Mouse (Mus musculus): ENCODE data around the gene Adssl1. TPM values are rescaled to one million over a fixed set of nuclear protein-coding genes. Genes with fewer than 3 reads are reported as not detected.

Adssl1 gene
- 19.4 and 26.4 TPM in 2 replicates for polyA plus RNA-seq (2015; fragmentation: Nextera tagmentation; extraction: Ambion mirVana)

GRCm38 (mm10) chr12:112619686-112620353, at the start of gene Adssl1:
Adssl1 (plus strand) TSS chr12:112620045.

GRCm38 (mm10) chr12:112588426-112589256, 31.2 kb upstream of the Adssl1 start, which contains the start of gene Inf2:
Inf2 (plus strand) TSS chr12:112588784.

GRCm38 (mm10) chr12:112644180-112644854, 24.5 kb downstream of the Adssl1 start, which contains the start of gene Siva1:
Siva1 (plus strand) TSS chr12:112644679.

GRCm38 (mm10) chr12:112674132-112675011, 54.5 kb downstream of the Adssl1 start, which contains the start of gene Akt1:
Akt1 (minus strand) TSS chr12:112674884.

GRCm38 (mm10) chr12:112678555-112679026, 58.7 kb downstream of the Adssl1 start, which contains the start of gene Zbtb42:
Zbtb42 (plus strand) TSS chr12:112678828.

Small RNA genes lying within 50 kb of the gene (microRNA-seq; reads per million reads assigned to microRNA genes)
- not detected for gene Mir6939

Other genes starting within 250 kb of the Adssl1 start
- gene A530016L24Rik, start 130.6 kb upstream of the Adssl1 start, polyA plus RNA-seq (2015; fragmentation: Nextera tagmentation; extraction: Ambion mirVana) = not detected in 2 replicates
- gene Tmem179, start 103.3 kb upstream of the Adssl1 start, polyA plus RNA-seq (2015; fragmentation: Nextera tagmentation; extraction: Ambion mirVana) = 0.05 and 0.08 TPM in 2 replicates
- gene Inf2, start 31.3 kb upstream of the Adssl1 start, polyA plus RNA-seq (2015; fragmentation: Nextera tagmentation; extraction: Ambion mirVana) = 6.8 and 7.1 TPM in 2 replicates
- 136 and 146 TPM in 2 replicates for gene Siva1, start 24.6 kb downstream of the Adssl1 start, polyA plus RNA-seq (2015; fragmentation: Nextera tagmentation; extraction: Ambion mirVana)
- 53.1 and 68.4 TPM in 2 replicates for gene Akt1, start 54.8 kb downstream of the Adssl1 start, polyA plus RNA-seq (2015; fragmentation: Nextera tagmentation; extraction: Ambion mirVana)
- gene Zbtb42, start 58.8 kb downstream of the Adssl1 start, polyA plus RNA-seq (2015; fragmentation: Nextera tagmentation; extraction: Ambion mirVana) = 12.7 and 13.9 TPM in 2 replicates
- 12.3 and 13.7 TPM in 2 replicates for gene Cep170b, start 100.4 kb downstream of the Adssl1 start, polyA plus RNA-seq (2015; fragmentation: Nextera tagmentation; extraction: Ambion mirVana)
- gene Pld4, start 140.6 kb downstream of the Adssl1 start, polyA plus RNA-seq (2015; fragmentation: Nextera tagmentation; extraction: Ambion mirVana) = 9.9 and 10.0 TPM in 2 replicates
- gene Ahnak2, start 182.6 kb downstream of the Adssl1 start, polyA plus RNA-seq (2015; fragmentation: Nextera tagmentation; extraction: Ambion mirVana) = 21.2 and 22.1 TPM in 2 replicates
- gene Clba1, start 188.9 kb downstream of the Adssl1 start, polyA plus RNA-seq (2015; fragmentation: Nextera tagmentation; extraction: Ambion mirVana) = 5.8 TPM in 2 replicates
- 29.8 and 35.8 TPM in 2 replicates for gene Cdca4, start 209.4 kb downstream of the Adssl1 start, polyA plus RNA-seq (2015; fragmentation: Nextera tagmentation; extraction: Ambion mirVana)
- 0.23 and 0.52 TPM in 2 replicates for gene Gpr132, start 248.2 kb downstream of the Adssl1 start, polyA plus RNA-seq (2015; fragmentation: Nextera tagmentation; extraction: Ambion mirVana)

Data from urinary bladder, postnatal 0 days (tissue).